Mouse (Mus musculus) kidney, embryonic 14.5 days (tissue): ENCODE measurements around the gene Ankrd33b. TPM values are rescaled to one million over a fixed set of nuclear protein-coding genes. Genes with fewer than 3 reads are reported as not detected.

Experiments
- ATAC-seq: fragments of 200-750 bp; cut with Nextera tagmentation; 2 replicates; pipeline ENCODE4 v1.8.0; 2017; ENCODE audit warnings: moderate number of reproducible peaks, mild to moderate bottlenecking, moderate TSS enrichment, moderate library complexity; ENCODE audit not compliant: low FRiP score, low TSS enrichment
- H3K27ac ChIP-seq: fragments of 300-500 bp; sonication (generic); 2 replicates; pipeline ENCODE4 v1.5.1; 2014; ENCODE audit warnings: low read depth, mild to moderate bottlenecking, low read length, moderate library complexity, mixed read lengths
- H3K27me3 ChIP-seq: fragments of 300-500 bp; sonication (generic); 2 replicates; pipeline ENCODE4 v1.6.1; 2014; ENCODE audit warnings: mild to moderate bottlenecking, low read length; ENCODE audit not compliant: control insufficient read depth, insufficient read depth
- H3K36me3 ChIP-seq: fragments of 300-500 bp; sonication (generic); 2 replicates; pipeline ENCODE4 v1.6.1; 2014; ENCODE audit warnings: low read length, mixed read lengths; ENCODE audit not compliant: control insufficient read depth, insufficient read depth
- H3K4me1 ChIP-seq: fragments of 300-500 bp; sonication (generic); 2 replicates; pipeline ENCODE4 v1.6.1; 2014; ENCODE audit warnings: low read length, mixed read lengths; ENCODE audit not compliant: control insufficient read depth, insufficient read depth
- H3K4me2 ChIP-seq: fragments of 300-500 bp; sonication (generic); replicated peaks from 2 replicates; pipeline ENCODE4 v1.6.1; 2014; ENCODE audit warnings: low read depth, mild to moderate bottlenecking, low read length
- H3K4me3 ChIP-seq: fragments of 300-500 bp; sonication (generic); 2 replicates; pipeline ENCODE4 v1.5.1; 2014; ENCODE audit warnings: mild to moderate bottlenecking, low read length
- H3K9ac ChIP-seq: fragments of 300-500 bp; sonication (generic); 2 replicates; pipeline ENCODE4 v1.6.1; 2014; ENCODE audit warnings: low read depth, mild to moderate bottlenecking, low read length, moderate library complexity
- H3K9me3 ChIP-seq: fragments of 300-500 bp; sonication (generic); 2 replicates; pipeline ENCODE4 v1.6.1; 2016; ENCODE audit warnings: low read length; ENCODE audit not compliant: control insufficient read depth
- WGBS: fragments of 180-500 bp; shearing (Covaris S2); extraction: QIAGEN DNeasy Blood & Tissue Kit; methylation state at CpG from one replicate; pipeline ENCODE4 v1.1.7; 2014; 5-methylcytosine and 5-hydroxymethylcytosine counted together
- polyA plus RNA-seq: library from polyadenylated mRNA; unstranded; fragments of >200 nt; fragmentation: Nextera tagmentation; extraction: Ambion mirVana; gene quantifications from 2 replicates; pipeline ENCODE4 v1.2.1, GENCODE M21; 2014

The Ankrd33b gene
- 2.1 and 3.7 TPM in 2 replicates for polyA plus RNA-seq

DNA sequence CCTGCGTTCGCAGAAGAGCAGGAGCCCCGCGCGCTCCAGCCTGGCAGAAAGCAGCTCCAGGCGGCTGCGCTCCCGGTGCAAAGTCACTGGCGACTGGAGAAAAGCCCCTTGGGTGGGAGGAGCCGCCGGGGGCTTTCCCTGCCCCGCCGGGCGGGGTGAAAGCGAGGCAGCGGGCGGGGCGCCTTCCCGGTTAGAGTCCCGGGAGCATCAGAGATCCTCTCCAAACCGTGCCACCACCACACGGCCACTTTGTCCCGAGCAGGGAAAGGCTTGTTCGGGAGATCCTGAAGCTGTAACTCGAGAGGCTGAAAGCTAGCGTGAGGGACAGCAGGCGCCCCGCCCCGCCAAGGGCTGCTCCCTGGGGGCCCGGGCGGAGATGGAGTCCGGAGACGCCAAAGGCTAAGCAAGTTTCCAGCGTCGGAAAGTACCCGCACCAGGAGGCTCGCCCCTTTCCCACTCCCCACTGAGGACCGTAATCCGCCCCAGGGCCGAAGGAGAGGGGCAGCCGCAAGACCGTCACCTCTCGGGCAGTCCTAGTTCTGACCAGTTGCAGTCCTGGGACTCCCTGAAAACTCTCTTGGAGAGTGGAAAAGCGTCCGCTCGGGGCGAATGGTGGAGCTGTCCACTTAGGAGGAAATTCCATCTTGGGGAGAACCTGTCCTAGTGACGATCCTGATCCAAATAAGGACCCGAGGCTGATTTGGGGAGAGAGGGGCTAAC is at the start of gene Ankrd33b:
TSS of gene Ankrd33b (minus strand) at position 246 of the 720 bp plus-strand sequence.
- peak; percentile 65 for ATAC-seq

DNA sequence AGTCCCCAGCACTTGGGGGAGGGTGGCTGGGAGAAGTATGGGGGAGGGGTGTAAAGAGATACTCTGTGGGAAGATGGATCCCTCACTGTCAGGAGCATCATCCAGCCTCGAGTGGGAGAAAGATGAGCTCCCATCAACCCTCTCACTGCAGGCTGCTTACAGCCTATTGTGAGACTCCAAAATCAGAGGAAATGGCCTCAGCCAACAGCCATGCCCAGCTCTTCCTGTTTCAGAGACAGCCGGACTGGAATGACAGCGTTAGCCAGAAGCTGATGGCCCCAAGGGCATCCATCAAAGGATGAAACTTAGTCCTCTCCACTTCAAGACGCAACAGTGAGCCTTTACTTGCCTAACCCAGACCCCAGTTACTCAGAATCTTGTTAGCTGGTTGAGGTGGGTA is 47.7 kb upstream of the Ankrd33b start:
- no peaks in the 10 kb centered on the region for H3K27me3 ChIP-seq
- no peak overlapping the region for H3K4me3 ChIP-seq
- no peak overlapping the region for H3K9ac ChIP-seq
- no peak overlapping the region for H3K27ac ChIP-seq
- WGBS = 46% methylated on average over 4 of the region's 4 CpGs
- no peaks in the 10 kb centered on the region for H3K36me3 ChIP-seq
- H3K4me2 ChIP-seq = no peak overlapping the region
- 0 out of 2 replicates have a peak, but pooled peaks cover 3% of the 10 kb centered on the region for H3K4me1 ChIP-seq
- no peaks in the 10 kb centered on the region for H3K9me3 ChIP-seq
- no peak for ATAC-seq

More for the DNA sequence above, at the start of gene Ankrd33b:
- H3K4me1 ChIP-seq = peaks cover 18% of the 10 kb centered on the region; the same call in 1 of the 2 replicates
- under 1% methylated on average over 49 of the region's 49 CpGs for WGBS
- H3K27ac ChIP-seq = no peak within 1 kb of the TSS
- peak within 1 kb of the TSS; percentile 67 for H3K9ac ChIP-seq
- no peaks in the 10 kb centered on the region; the same call in 1 of the 2 replicates for H3K9me3 ChIP-seq
- H3K4me2 ChIP-seq = peak within 1 kb of the TSS; percentile 100
- no peaks in the 10 kb centered on the region for H3K36me3 ChIP-seq
- peaks cover 35% of the 10 kb centered on the region for H3K27me3 ChIP-seq
- peak within 1 kb of the TSS; percentile 59 for H3K4me3 ChIP-seq

DNA sequence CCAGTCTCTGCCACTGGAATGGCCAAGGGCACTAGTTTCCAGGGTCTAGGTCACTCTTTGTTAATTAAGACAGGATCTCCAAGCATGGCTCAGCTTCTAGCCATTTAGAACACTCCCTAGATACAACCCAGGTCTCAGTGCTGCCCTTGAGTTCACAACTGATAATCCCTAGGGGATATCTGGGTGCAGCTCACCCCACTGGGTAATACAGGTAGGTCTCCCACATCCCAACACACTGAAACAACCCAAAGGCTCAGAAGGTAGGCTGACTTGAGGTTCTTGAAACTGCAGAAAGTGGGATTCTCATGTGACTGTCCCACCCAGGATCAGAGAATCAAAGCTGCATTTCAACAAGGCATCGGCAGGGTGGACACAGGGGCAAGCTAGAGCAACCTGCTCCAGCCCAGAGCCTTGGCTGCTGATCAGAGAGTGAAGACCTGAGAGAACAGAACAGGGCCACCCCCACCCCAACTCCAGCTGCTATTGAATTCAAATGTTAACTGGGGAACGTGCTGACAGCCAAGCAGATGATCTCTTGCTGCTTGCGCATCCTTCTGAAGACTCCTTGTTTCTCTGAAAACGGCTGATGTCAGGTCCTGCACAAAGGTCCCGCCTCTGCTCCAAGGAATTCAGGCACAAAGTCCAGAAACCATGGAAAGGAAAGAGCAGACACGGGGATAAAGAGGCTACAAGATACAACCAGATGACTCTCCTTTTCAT is 46.8 kb upstream of the Ankrd33b start:
- Histone ChIP-seq H3K27ac (no peak overlapping the region), H3K4me2 (no peak overlapping the region), H3K4me1 (0 out of 2 replicates have a peak, but pooled peaks cover 3% of the 10 kb centered on the region), H3K4me3 (no peak overlapping the region), H3K9me3 (no peaks in the 10 kb centered on the region), H3K36me3 (no peaks in the 10 kb centered on the region), H3K27me3 (no peaks in the 10 kb centered on the region), H3K9ac (no peak overlapping the region)
- ATAC-seq = no peak
- WGBS = 69% methylated on average over 6 of the region's 6 CpGs

DNA sequence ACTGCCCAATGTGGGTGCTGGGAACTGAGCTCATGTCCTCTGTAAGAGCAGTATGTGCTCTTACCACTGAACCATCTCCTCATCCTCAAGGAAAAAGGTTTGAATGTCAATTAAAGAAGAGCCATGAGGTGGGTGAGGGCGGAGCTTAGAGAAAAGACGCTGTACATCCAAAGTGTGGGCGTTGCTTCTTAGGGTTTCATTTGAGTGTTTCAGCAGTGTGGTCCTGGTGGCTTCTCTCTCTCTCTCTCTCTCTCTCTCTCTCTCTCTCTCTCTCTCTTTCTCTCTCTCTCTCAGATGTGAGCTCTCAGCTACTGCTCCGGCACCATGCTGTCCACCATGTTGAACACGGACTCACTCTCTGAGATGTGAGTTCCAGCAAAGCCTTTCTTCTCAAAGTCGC is 46.1 kb upstream of the Ankrd33b start:
- H3K9ac ChIP-seq = no peak overlapping the region
- 88% methylated on average over 6 of the region's 6 CpGs for WGBS
- no peaks in the 10 kb centered on the region for H3K27me3 ChIP-seq
- no peak overlapping the region for H3K27ac ChIP-seq
- no peak for ATAC-seq
- no peak overlapping the region for H3K4me2 ChIP-seq
- no peaks in the 10 kb centered on the region for H3K9me3 ChIP-seq
- no peak overlapping the region for H3K4me3 ChIP-seq
- 0 out of 2 replicates have a peak, but pooled peaks cover 3% of the 10 kb centered on the region for H3K4me1 ChIP-seq
- no peaks in the 10 kb centered on the region for H3K36me3 ChIP-seq

DNA sequence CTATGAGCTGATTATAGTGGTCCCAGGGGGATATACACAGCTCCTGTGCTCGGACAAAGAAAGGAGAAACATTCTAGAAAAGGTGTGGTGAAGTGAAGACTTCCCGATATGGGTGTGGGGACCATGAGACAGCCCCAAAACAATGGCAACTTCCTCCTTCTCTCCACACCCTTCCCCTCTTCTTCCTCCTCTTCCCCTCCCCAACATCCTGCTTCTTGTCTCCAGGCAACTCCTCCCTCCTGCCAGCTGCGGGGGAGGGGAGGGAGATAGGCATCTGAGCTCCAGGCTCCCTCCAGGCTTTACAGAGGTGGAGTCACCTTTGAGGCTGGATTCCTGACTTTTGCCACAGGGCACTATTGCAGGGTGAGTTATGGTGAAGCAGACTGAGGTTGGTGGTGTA is 45.4 kb upstream of the Ankrd33b start:
- H3K9me3 ChIP-seq = no peaks in the 10 kb centered on the region

DNA sequence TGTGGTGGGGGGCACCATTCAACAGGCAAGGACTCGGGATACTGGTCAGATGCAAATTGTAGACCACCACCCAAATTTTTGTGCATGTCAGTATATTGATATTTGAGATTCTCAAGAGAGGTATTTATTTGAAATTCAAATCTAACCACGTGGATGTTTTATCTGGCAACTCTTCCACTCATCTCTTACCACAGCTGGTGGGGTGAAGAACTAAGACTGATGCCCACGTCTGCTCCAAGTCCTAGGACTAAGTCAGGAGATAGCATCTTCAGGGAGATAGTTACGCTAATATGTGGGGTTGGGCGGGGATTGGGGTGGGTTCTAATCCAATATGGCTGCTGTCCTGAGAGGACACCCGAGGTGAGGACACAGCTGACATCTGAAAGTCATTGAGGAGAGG is 44.9 kb upstream of the Ankrd33b start:
- ATAC-seq = no peak
- WGBS = 83% methylated on average over 6 of the region's 6 CpGs
- H3K36me3 ChIP-seq = no peaks in the 10 kb centered on the region
- H3K27ac ChIP-seq = no peak overlapping the region
- H3K9ac ChIP-seq = no peak overlapping the region
- no peak overlapping the region for H3K4me2 ChIP-seq
- no peaks in the 10 kb centered on the region for H3K9me3 ChIP-seq
- no peaks in the 10 kb centered on the region for H3K27me3 ChIP-seq
- H3K4me3 ChIP-seq = no peak overlapping the region
- H3K4me1 ChIP-seq = 0 out of 2 replicates have a peak, but pooled peaks cover 3% of the 10 kb centered on the region

More for the DNA sequence above, 45.4 kb upstream of the Ankrd33b start:
- no peak for ATAC-seq
- Histone ChIP-seq H3K9ac (no peak overlapping the region), H3K27ac (no peak overlapping the region), H3K27me3 (no peaks in the 10 kb centered on the region), H3K4me2 (no peak overlapping the region), H3K4me3 (no peak overlapping the region), H3K36me3 (no peaks in the 10 kb centered on the region), H3K4me1 (0 out of 2 replicates have a peak, but pooled peaks cover 3% of the 10 kb centered on the region)
- 44% methylated on average over 3 of the region's 3 CpGs for WGBS

DNA sequence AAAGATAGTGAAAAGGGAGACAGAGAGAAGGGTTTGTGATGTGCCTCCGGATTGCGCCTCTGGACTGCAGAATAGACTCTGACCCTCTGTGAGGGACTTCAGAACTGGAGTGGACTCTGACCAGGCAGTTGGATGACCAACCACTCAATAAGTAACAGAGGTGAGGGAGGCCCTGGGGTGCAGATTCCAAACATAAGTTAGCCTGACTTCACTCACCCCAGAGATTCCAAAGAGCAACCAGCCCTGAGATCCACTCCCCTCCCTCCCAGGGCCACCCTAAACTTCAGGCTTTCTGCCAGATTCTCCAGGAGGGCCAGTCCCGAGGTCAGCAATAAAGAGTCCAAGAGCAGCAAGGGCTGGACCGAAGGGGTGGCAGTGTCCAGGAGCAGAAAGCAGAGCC is 40.0 kb upstream of the Ankrd33b start:
- H3K27me3 ChIP-seq = no peaks in the 10 kb centered on the region
- no peak overlapping the region for H3K27ac ChIP-seq
- H3K36me3 ChIP-seq = no peaks in the 10 kb centered on the region
- peak; percentile 67; the same call in 1 of the 2 replicates for ATAC-seq
- 58% methylated on average over 4 of the region's 4 CpGs for WGBS
- no peaks in the 10 kb centered on the region for H3K9me3 ChIP-seq
- H3K4me3 ChIP-seq = no peak overlapping the region
- H3K4me1 ChIP-seq = no peaks in the 10 kb centered on the region
- H3K4me2 ChIP-seq = no peak overlapping the region
- H3K9ac ChIP-seq = no peak overlapping the region

DNA sequence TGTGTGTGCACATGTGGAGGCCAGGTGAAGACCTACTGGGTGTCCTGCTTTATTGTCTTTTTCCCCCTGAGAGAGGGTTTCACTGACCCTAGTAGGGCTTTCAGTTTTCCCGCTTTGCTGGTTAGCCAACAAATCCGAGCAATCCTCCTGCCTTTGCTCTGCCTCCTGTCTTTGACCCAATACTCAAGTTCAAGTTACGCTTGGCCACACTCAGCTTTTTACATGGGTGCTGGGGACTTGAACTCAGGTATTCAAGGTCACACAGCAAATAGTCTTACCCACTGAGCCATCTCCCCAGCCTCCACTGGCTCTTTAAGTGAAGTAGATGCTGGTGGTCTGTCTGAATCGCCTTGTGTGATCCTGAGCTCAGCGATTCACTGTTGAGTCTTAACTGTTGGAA is 39.4 kb upstream of the Ankrd33b start:
- Histone ChIP-seq H3K4me3 (no peak overlapping the region), H3K9me3 (no peaks in the 10 kb centered on the region), H3K27ac (no peak overlapping the region), H3K36me3 (no peaks in the 10 kb centered on the region), H3K4me1 (no peaks in the 10 kb centered on the region), H3K27me3 (no peaks in the 10 kb centered on the region), H3K9ac (no peak overlapping the region), H3K4me2 (no peak overlapping the region)
- 82% methylated on average over 5 of the region's 5 CpGs for WGBS
- no peak for ATAC-seq

DNA sequence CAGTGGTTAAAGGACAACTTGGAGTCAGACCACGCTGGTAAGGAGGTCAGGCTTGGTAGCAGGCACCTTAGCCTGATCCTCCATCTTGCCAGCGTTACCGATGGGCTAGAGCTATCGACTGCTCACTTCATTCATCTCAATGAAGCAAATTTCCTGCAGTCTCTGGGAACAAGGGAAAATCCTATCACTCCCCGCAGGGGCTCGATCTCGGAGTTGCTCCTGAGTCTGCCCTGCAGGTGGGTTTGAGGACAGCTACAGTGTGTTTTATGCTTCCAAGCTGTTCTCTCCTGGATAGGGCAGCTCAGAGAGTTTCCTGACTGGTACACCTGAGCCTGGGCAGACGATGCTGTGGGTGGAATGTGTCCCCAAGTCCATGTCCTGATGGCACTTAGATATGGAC is 36.8 kb upstream of the Ankrd33b start:
- no peak for ATAC-seq
- H3K27me3 ChIP-seq = no peaks in the 10 kb centered on the region
- WGBS = 86% methylated on average over 8 of the region's 8 CpGs
- H3K9me3 ChIP-seq = no peaks in the 10 kb centered on the region
- no peaks in the 10 kb centered on the region for H3K36me3 ChIP-seq
- no peak overlapping the region for H3K4me3 ChIP-seq
- H3K4me2 ChIP-seq = no peak overlapping the region
- H3K9ac ChIP-seq = no peak overlapping the region
- H3K4me1 ChIP-seq = no peaks in the 10 kb centered on the region
- H3K27ac ChIP-seq = no peak overlapping the region
